Mouse (Mus musculus) myocyte (in vitro differentiated cells): ENCODE data around the gene Znhit3. TPM values are rescaled to one million over a fixed set of nuclear protein-coding genes. Genes with fewer than 3 reads are reported as not detected.

Experiments
- H3K27me3 ChIP-seq: one replicate; pipeline ENCODE4 v1.6.1; 2011; ENCODE audit not compliant: control insufficient read depth, insufficient read depth, insufficient read length
- H3K36me3 ChIP-seq: one replicate; pipeline ENCODE4 v1.6.1; 2011; ENCODE audit not compliant: control insufficient read depth, insufficient read depth
- H3K4me2 ChIP-seq: one replicate; pipeline ENCODE4 v1.6.1; 2011; ENCODE audit warnings: low read depth, control low read depth
- H3K4me3 ChIP-seq: one replicate; pipeline ENCODE4 v1.5.1; 2011; ENCODE audit warnings: mild to moderate bottlenecking, control low read depth, moderate library complexity
- H3K79me2 ChIP-seq: one replicate; pipeline ENCODE4 v1.6.1; 2011; ENCODE audit not compliant: control insufficient read depth, insufficient read depth
- H3ac ChIP-seq: one replicate; pipeline ENCODE4 v1.6.1; 2011; ENCODE audit not compliant: control insufficient read depth, insufficient read length
- CEBPB ChIP-seq: IDR thresholded peaks from 2 replicates; pipeline ENCODE4 v1.6.1; 2011; ENCODE audit warnings: mild to moderate bottlenecking, moderate library complexity; ENCODE audit not compliant: poor library complexity, insufficient read depth, severe bottlenecking
- E2F4 ChIP-seq: IDR thresholded peaks from one replicate; pipeline ENCODE4 v1.6.1; 2011; ENCODE audit warnings: mild to moderate bottlenecking, control low read depth, moderate library complexity; ENCODE audit not compliant: insufficient read depth
- MAX ChIP-seq: IDR thresholded peaks from one replicate; pipeline ENCODE4 v1.6.1; 2011; ENCODE audit warnings: low read depth, mild to moderate bottlenecking, control low read depth
- MYOD1 ChIP-seq, 3 experiments: IDR thresholded peaks; one replicate each; pipeline ENCODE4 v1.6.1; 2011; ENCODE audit warnings: control low read depth in 2 of 3, low read depth in 2 of 3, mild to moderate bottlenecking in 2 of 3, moderate library complexity in 1 of 3; ENCODE audit not compliant: insufficient read length in 2 of 3, control insufficient read depth in 1 of 3
- MYOG ChIP-seq, 3 experiments: IDR thresholded peaks; one replicate each; pipeline ENCODE4 v1.6.1; 2011; ENCODE audit warnings: control low read depth in 2 of 3, low read depth in 2 of 3, mild to moderate bottlenecking in 2 of 3; ENCODE audit not compliant: insufficient read length in 2 of 3, control insufficient read depth in 1 of 3, insufficient read depth in 1 of 3
- POLR2A ChIP-seq: IDR thresholded peaks from one replicate; pipeline ENCODE4 v1.6.1; 2011; ENCODE audit warnings: low read depth, mild to moderate bottlenecking, control low read depth, moderate library complexity; ENCODE audit not compliant: insufficient read length
- POLR2AphosphoS2 ChIP-seq: IDR thresholded peaks from one replicate; pipeline ENCODE4 v1.6.1; 2011; ENCODE audit warnings: low read depth, control low read depth; ENCODE audit not compliant: insufficient read length
- REST ChIP-seq: IDR thresholded peaks from one replicate; pipeline ENCODE4 v1.6.1; 2011; ENCODE audit warnings: mild to moderate bottlenecking, control low read depth, moderate library complexity; ENCODE audit not compliant: insufficient read depth, insufficient read length
- SRF ChIP-seq: IDR thresholded peaks from one replicate; pipeline ENCODE4 v1.6.1; 2011; ENCODE audit warnings: low read depth; ENCODE audit not compliant: control insufficient read depth, insufficient read length
- TCF12 ChIP-seq: IDR thresholded peaks from one replicate; pipeline ENCODE4 v1.6.1; 2011; ENCODE audit warnings: mild to moderate bottlenecking, control low read depth; ENCODE audit not compliant: poor library complexity, insufficient read depth, severe bottlenecking
- TCF3 ChIP-seq: IDR thresholded peaks from one replicate; pipeline ENCODE4 v1.6.1; 2011; ENCODE audit warnings: low read depth, control low read depth; ENCODE audit not compliant: insufficient read length
- USF1 ChIP-seq: IDR thresholded peaks from one replicate; pipeline ENCODE4 v1.6.1; 2011; ENCODE audit warnings: low read depth, mild to moderate bottlenecking, control low read depth, moderate library complexity
- polyA plus RNA-seq: library from polyadenylated mRNA; unstranded; fragments of >200 nt; fragmentation: generic; extraction: Trizol; gene quantifications from one replicate; pipeline ENCODE4 v1.2.1, GENCODE M21; 2012; ENCODE audit warnings: missing spikeins

The Znhit3 gene
- polyA plus RNA-seq, 1 experiment: 18.5 TPM

DNA sequence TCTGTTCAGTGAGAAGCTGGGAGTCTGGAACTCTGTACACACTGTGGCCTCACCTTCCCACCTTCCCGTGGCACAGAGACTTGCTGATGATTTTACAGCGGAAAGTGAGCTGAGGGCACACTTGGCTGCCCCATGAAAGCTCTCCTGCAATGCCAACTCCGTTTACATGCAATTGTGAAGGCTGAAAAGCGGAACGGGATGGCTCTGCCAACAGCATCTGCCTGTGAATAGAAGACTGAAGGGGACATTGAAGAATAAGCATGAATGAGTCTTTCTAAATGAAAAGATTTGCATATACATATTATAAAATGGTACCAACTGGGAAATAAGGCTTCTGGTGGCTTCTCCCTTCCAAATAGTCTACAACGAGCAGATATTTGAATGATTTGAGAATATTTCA is 31.0 kb upstream of the Znhit3 start:
- peaks cover 55% of the 10 kb centered on the region for H3K27me3 ChIP-seq
- H3K36me3 ChIP-seq: no peaks in the 10 kb centered on the region
- H3K4me3 ChIP-seq: no peak overlapping the region
- no peak overlapping the region for H3K4me2 ChIP-seq
- no peaks in the 10 kb centered on the region for H3K79me2 ChIP-seq
- TF ChIP-seq TCF12: no peak
- TF ChIP-seq POLR2A: no peak
- TF ChIP-seq E2F4: no peak
- no peak for TF ChIP-seq CEBPB
- TF ChIP-seq POLR2AphosphoS2: no peak
- no peak for TF ChIP-seq MYOG (IDR thresholded peaks at IDR 0.05; ENCODE audit: control insufficient read depth in 1 of 3, insufficient read depth in 1 of 3, insufficient read length in 2 of 3, low read depth in 2 of 3)
- TF ChIP-seq SRF: no peak
- no peak for TF ChIP-seq TCF3
- no peak for TF ChIP-seq MAX
- no peak for TF ChIP-seq MYOD1 (IDR thresholded peaks at IDR 0.05; ENCODE audit: control insufficient read depth in 1 of 3, insufficient read length in 2 of 3, low read depth in 2 of 3)
- TF ChIP-seq USF1: no peak
- no peak for TF ChIP-seq REST
- H3ac ChIP-seq: no peak overlapping the region

DNA sequence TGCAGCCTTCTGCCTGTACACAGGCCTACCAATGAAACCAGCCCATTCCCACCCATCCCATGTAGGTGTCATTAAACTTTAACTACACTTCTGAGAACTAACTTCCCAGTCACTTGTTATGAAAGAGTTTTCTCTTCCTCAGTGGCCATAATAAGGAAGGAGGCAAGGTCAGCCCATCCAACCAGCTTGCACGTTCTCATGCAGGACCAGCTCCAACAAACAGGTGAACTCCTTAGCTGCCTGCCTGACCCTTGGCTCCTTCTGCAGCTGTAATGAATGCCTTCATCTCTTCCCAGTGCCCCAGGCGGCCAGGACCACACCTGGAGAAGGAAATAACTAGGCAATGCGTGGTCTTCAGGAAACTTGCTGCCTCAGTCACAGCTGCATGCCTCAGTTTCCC is 29.7 kb upstream of the Znhit3 start:
- no peak for TF ChIP-seq POLR2AphosphoS2
- no peak for TF ChIP-seq MAX
- no peak for TF ChIP-seq USF1
- no peak for TF ChIP-seq MYOD1 (IDR thresholded peaks at IDR 0.05; ENCODE audit: control insufficient read depth in 1 of 3, insufficient read length in 2 of 3, low read depth in 2 of 3)
- TF ChIP-seq TCF3: no peak
- TF ChIP-seq REST: no peak
- no peak for TF ChIP-seq MYOG (IDR thresholded peaks at IDR 0.05; ENCODE audit: control insufficient read depth in 1 of 3, insufficient read depth in 1 of 3, insufficient read length in 2 of 3, low read depth in 2 of 3)
- no peak for TF ChIP-seq CEBPB
- TF ChIP-seq E2F4: no peak
- no peak for TF ChIP-seq TCF12
- TF ChIP-seq SRF: no peak
- TF ChIP-seq POLR2A: no peak
- no peaks in the 10 kb centered on the region for H3K79me2 ChIP-seq
- peaks cover 46% of the 10 kb centered on the region for H3K27me3 ChIP-seq
- H3K4me2 ChIP-seq: no peak overlapping the region
- H3K4me3 ChIP-seq: no peak overlapping the region
- no peak overlapping the region for H3ac ChIP-seq
- H3K36me3 ChIP-seq: no peaks in the 10 kb centered on the region

DNA sequence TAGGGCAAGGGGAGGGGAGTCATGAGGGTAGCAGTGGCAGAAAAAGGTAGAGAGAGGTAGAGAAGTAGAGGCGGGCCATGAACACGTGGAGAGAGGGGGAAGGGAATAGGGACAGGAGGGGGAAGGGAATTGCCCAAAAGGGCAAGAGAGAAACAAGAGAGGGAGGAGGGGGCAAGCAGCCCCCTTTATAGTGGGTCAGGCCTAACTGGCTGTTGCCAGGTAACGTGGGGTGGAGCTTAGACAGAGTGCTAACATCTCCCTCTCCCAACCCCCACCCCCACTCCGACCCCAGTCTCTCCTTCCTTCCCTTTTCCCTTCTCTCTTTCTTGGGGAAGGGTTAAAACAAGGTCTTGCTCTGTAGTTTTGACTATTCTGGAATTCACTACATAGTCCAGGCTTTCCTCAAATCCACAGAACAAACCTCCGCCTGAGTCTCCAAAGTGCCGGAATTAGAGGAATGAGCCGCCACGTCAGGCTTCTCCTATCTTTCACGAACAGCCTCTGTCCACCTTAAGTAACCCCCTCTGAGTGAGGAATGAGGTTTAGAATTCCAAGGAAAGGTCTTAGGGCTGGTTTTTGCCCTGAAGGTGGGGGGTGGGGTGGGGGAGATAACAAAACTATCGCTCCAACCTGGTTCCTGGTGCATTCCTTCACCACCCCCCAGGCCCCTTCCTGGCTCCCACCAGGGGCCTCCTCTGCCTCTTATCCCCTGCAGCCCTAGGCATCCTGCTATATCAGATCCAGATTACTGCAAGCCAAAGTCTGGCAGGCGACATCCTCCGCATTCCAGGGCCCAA is 28.7 kb upstream of the Znhit3 start:
- peaks cover 55% of the 10 kb centered on the region for H3K27me3 ChIP-seq
- TF ChIP-seq TCF12: no peak
- TF ChIP-seq MYOG (IDR thresholded peaks at IDR 0.05; ENCODE audit: control insufficient read depth in 1 of 3, insufficient read depth in 1 of 3, insufficient read length in 2 of 3, low read depth in 2 of 3): no peak
- TF ChIP-seq TCF3: no peak
- TF ChIP-seq USF1: no peak
- no peak for TF ChIP-seq MYOD1 (IDR thresholded peaks at IDR 0.05; ENCODE audit: control insufficient read depth in 1 of 3, insufficient read length in 2 of 3, low read depth in 2 of 3)
- no peak overlapping the region for H3K4me3 ChIP-seq
- no peak overlapping the region for H3K4me2 ChIP-seq
- H3K79me2 ChIP-seq: no peaks in the 10 kb centered on the region
- no peak overlapping the region for H3ac ChIP-seq
- no peaks in the 10 kb centered on the region for H3K36me3 ChIP-seq

DNA sequence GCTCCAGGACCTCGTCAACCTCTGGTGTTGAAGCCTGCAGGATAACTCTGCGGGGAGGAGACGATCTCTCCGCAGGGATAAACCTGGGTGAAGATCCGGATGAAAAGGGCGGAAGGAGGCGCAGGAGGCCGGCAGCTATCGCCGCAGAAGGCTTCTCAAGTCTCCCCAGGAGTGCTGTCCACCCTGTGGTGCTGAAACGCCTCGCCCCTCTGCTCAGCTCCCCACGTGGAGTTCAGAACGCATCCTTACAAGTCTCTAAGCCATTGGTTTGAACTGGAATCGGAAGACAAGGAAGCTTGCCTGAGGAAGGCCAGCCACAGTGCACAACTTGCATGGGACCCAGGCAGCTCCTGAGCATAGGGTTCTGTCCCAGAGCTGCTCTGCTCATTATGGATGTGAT is 27.8 kb upstream of the Znhit3 start:
- H3K4me3 ChIP-seq: no peak overlapping the region
- peaks cover 59% of the 10 kb centered on the region for H3K27me3 ChIP-seq
- no peaks in the 10 kb centered on the region for H3K36me3 ChIP-seq
- no peak overlapping the region for H3K4me2 ChIP-seq
- H3K79me2 ChIP-seq: no peaks in the 10 kb centered on the region
- no peak overlapping the region for H3ac ChIP-seq
- TF ChIP-seq MYOG (IDR thresholded peaks at IDR 0.05; ENCODE audit: control insufficient read depth in 1 of 3, insufficient read depth in 1 of 3, insufficient read length in 2 of 3, low read depth in 2 of 3): peak in 1 of 3 experiments; percentile 42
- TF ChIP-seq REST: peak; percentile 97
- TF ChIP-seq SRF: no peak

DNA sequence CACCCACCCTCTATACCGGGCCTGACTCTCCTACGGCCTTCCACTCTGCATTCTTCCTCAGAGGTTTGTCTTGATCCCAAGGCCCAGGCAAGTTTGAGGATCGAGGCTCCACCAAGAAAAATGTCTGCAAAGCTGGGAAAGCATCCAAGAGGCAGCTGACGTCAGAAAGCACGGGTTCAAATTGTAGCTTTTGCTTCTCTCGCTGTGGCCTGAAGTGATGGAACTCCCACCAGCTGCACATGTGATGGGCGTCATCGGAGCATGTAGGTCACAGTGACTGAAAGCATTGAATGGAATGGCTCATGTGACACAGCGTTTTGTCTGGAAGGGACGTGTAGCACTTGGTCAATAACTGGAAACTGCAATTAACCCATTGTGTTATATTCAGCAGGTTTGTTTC is 24.0 kb upstream of the Znhit3 start:
- peaks cover 40% of the 10 kb centered on the region for H3K27me3 ChIP-seq
- no peak overlapping the region for H3ac ChIP-seq
- H3K36me3 ChIP-seq: no peaks in the 10 kb centered on the region
- no peaks in the 10 kb centered on the region for H3K79me2 ChIP-seq
- TF ChIP-seq POLR2AphosphoS2 (no peak), CEBPB (no peak), SRF (no peak), MAX (no peak), TCF3 (no peak), POLR2A (no peak), E2F4 (no peak), MYOG (IDR thresholded peaks at IDR 0.05; ENCODE audit: control insufficient read depth in 1 of 3, insufficient read depth in 1 of 3, insufficient read length in 2 of 3, low read depth in 2 of 3) (no peak), TCF12 (no peak), REST (no peak), USF1 (no peak)
- H3K4me3 ChIP-seq: no peak overlapping the region
- H3K4me2 ChIP-seq: no peak overlapping the region
